Mouse (Mus musculus) Patski (cell line): ENCODE data around the gene Ccdc191. TPM values are rescaled to one million over a fixed set of nuclear protein-coding genes. Genes with fewer than 3 reads are reported as not detected.
A peak's percentile ranks its signal among the peaks of the same experiment; 100 is the strongest.

Experiments
- ATAC-seq: fragments of 100-300 bp; one replicate; pipeline ENCODE4 v1.8.0; 2021
- CTCF ChIA-PET: fragments of 350-600 bp; sonication (Branson Sonifier 250); formaldehyde crosslinking; loops from one replicate; lab custom pipeline; 2022; ENCODE audit warnings: inconsistent platforms; lab: Charles Lee
- POLR2A ChIA-PET: fragments of 350-600 bp; sonication (Branson Sonifier 250); formaldehyde crosslinking; loops from one replicate; lab custom pipeline; 2022; ENCODE audit warnings: antibody characterized with exemption, inconsistent platforms; lab: Charles Lee
- DNase-seq: peaks from one replicate; pipeline ENCODE4 v3.0.0-alpha.2; 2011; ENCODE audit warnings: low read depth, low spot score
- H3K27me3 ChIP-seq: fragments of 371-371 bp; one replicate; pipeline ENCODE4 v1.5.1; 2021
- CTCF ChIP-seq: fragments of 100-300 bp; IDR thresholded peaks from one replicate; pipeline ENCODE4 v1.5.1; 2021
- in situ Hi-C: fragments of 300-500 bp; cut with MboI; formaldehyde crosslinking; loops from 3 replicates; pipeline ENCODE4 v1.11.1; 2018; ENCODE audit warnings: low pct_unique_long_range_greater_than_20kb, mixed read lengths
- polyA plus RNA-seq: library from polyadenylated mRNA; unstranded; gene quantifications from one replicate; pipeline ENCODE4 v1.2.3, GENCODE M21; 2021

The Ccdc191 gene
- polyA plus RNA-seq, 1 experiment from 2014 or later, result 12.6 TPM

DNA sequence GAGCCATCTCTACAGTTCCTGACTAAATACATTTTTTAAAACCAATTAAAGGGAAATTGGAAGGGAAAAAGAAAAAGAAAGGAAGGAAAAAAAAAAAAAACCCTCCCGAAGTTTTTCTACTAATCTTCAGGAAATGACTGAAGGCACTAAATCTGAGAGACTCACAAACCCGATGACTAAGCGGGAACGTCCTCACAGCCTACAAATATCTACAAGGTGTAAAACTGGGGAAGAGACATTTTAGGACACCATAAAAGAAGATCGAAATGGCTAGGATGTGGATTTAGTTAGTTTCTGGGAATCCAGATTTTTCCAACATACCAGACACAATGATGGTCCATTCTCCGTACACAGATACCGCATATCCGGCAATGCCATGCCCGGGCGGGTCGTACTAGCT is 83.5 kb downstream of the Ccdc191 start:
- in situ Hi-C loops, result no loop called here
- DNase-seq, result no peak
- H3K27me3 ChIP-seq, result no peaks in the 10 kb centered on the region
- CTCF ChIA-PET, result no interaction called here
- no peak for ATAC-seq
- TF ChIP-seq CTCF, result no peak
- POLR2A ChIA-PET, result no interaction called here

DNA sequence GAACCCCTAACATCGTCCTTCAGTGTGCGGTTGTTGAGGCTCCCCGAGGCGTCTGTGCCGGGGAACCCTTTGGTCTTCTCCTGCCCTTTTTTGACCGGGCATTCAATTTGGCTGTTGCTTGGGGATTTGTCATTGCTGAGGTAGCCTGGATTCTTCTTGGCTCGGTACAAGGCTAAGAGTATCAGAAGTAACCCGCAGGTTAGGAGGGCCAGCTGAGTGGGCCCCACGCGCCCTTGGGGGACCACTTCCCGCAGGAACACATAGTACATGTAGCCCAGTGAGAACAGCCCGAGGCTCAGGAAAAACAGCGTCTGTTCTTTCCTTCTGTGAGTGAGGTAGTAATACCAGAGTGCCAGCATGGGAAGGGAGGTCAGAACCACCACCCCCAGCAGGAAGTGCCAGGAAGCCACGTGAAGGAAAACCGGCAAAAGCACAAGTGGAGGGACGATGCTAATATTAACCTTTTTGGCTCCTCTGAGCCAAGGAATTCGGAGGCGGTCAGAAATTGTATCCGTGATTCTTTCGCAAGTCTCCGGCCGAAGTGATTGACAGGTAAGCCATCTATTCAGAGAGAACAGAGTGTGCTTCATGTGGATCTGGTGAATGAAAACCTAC is 84.1 kb downstream of the Ccdc191 start:
- ATAC-seq, result no peak
- ChIA-PET POLR2A (no interaction called here), CTCF (no interaction called here)
- peaks cover under 1% of the 10 kb centered on the region for H3K27me3 ChIP-seq
- TF ChIP-seq CTCF, result no peak
- in situ Hi-C loops, result no loop called here
- DNase-seq, result no peak

GRCm38 (mm10) chr16:43979010-43979327 is 89.4 kb downstream of the Ccdc191 start:
- DNase-seq (no peak), ATAC-seq (no peak)
- H3K27me3 ChIP-seq, result peaks cover 14% of the 10 kb centered on the region
- POLR2A ChIA-PET, result no interaction called here
- no peak for TF ChIP-seq CTCF
- CTCF ChIA-PET, result no interaction called here
- in situ Hi-C loops, result no loop called here

DNA sequence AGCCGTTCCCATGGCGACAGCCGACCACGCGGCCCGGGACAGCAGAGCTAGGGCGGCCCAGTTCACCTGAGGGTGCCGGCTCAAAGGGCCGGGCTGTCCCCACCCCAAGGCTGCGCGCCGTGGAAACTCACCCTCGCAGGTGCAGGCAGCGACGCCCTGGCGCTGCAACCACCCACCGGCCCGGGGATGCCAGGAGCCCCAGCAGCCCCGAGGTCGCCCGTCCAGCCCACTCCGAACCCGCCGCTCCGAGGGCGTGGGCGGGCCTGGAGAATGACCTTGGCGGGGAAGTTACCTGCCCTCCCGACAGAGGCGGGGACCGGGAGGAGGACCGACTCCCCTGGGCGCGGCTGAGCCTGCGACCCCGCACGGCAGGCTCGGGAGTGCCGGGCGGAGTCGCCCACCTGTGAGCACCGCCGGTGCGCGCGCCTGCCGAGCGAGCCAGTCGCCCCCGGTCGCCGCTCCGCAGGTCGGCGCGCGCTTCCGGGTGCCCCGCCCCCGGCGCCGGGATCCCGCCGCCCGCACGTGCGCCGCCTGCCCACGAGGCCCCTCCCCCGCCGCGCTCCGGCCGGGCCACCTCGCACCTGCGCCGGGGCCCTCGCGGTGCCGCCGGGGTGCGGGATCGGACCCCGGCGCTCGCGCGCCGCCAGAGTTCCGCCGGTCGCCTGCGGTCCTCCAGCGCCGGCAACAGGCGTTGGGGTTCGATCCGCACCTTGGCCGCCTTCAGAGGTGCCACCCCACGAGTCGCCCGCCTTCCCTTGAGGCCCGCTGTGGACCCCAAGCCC is 89.9 kb downstream of the Ccdc191 start, which contains the start of gene Zdhhc23:
Zdhhc23 (minus strand) TSS at position 464 of the 782 bp plus-strand sequence.
- ChIA-PET POLR2A (no interaction called here), CTCF (no interaction called here)
- peak; percentile 63 for ATAC-seq
- in situ Hi-C loops, result no loop called here
- DNase-seq, result no peak
- no peak for TF ChIP-seq CTCF
- H3K27me3 ChIP-seq, result peaks cover 14% of the 10 kb centered on the region

- no peak for TF ChIP-seq CTCF
- H3K27me3 ChIP-seq, result peaks cover 14% of the 10 kb centered on the region
- POLR2A ChIA-PET, result no interaction called here
- no peak for DNase-seq
- CTCF ChIA-PET, result no interaction called here
- no peak for ATAC-seq
- in situ Hi-C loops, result no loop called here
Measured at GRCm38 (mm10) chr16:43980110-43980609, 90.6 kb downstream of the Ccdc191 start.

DNA sequence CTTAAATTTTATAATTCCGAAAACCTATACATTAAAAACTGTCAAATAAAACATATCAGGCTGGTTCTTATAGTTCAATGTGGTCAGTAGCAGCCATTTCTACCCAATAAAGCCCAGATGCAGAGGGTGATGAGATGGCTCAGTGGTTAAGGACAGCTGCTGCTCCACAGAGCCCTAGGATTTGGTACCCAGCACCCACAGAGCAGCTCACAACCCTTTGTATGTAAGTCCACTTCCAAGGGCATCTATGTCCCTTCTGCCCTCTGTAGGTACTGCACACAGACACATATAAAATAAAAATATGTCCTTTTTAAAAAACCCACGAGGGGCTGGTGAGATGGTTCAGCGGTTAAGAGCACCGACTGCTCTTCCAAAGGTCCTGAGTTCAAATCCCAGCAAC is 96.7 kb downstream of the Ccdc191 start:
- in situ Hi-C loops, result no loop called here
- peaks cover 5% of the 10 kb centered on the region for H3K27me3 ChIP-seq
- TF ChIP-seq CTCF, result no peak
- ATAC-seq (no peak), DNase-seq (no peak)
- ChIA-PET POLR2A (no interaction called here), CTCF (interaction anchor here (1.8 kb wide), 1 partner anchor 42 kb away, joined by 4 read pairs; no protein-coding TSS in a partner anchor)

DNA sequence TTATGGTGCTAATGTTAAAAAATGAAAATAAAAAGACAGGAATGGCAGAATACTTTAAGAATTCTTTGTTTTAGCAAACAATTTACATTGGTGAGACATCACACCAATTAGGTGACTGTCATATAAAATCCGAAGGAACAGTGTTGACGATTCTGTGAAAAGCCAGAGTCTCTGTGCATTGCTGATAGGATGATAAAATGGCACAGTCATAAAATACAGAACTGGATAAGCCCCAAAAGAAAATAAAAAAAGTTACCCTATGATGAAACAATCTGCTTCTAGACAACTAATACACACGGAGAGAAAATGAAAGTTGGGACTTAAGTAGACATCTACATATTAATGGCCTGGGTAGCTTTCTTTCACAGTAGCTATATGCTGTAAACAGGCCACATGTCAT is 105.0 kb downstream of the Ccdc191 start:
- CTCF ChIA-PET, result no interaction called here

DNA sequence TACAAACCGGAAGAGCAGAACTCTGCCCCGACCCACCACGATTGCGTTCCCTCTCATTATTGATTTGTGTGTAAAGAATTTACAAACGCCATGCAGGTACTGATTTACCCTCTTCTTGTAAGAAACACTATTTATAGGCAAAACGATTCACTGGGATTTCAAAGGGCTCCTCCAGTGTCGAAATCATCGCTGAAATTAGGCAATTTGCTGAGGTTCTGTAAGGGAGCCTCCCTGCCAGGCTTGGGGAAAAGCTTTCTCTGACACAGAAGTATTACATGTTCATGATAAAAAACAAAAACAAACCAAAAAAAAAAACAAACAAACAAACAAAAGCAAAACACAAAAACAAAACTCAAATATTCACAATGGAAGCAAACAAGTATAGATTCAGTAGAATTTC is 109.5 kb downstream of the Ccdc191 start:
- in situ Hi-C loops, result no loop called here
- no peak for TF ChIP-seq CTCF
- no peak for DNase-seq
- CTCF ChIA-PET, result no interaction called here
- no peaks in the 10 kb centered on the region for H3K27me3 ChIP-seq
- ATAC-seq, result no peak
- POLR2A ChIA-PET, result no interaction called here

More for the DNA sequence above, 105.0 kb downstream of the Ccdc191 start:
- ATAC-seq (no peak), DNase-seq (no peak)
- no peaks in the 10 kb centered on the region for H3K27me3 ChIP-seq
- in situ Hi-C loops, result no loop called here
- POLR2A ChIA-PET, result no interaction called here
- TF ChIP-seq CTCF, result no peak

DNA sequence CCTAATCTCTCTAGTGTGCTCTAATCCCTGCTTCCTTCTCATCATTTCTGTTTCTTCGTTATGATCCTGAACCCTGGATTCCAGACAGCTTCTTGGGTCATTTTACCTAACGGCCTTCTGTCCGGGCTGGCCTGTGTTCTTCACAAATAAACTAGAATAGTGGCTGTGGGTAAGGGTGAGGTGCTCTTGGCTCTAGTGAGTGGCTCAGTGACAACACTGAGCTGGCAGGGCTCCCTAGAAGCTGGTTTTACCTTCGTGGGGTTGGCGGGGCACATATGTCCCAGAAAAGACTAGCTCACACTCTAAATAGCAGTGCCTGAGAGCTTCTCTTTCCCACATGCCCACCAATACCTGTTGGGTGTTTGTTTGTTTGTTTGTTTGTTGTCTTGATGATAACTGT is 109.9 kb downstream of the Ccdc191 start:
- POLR2A ChIA-PET, result interaction anchor here (0.8 kb wide), 1 partner anchor 21 kb away, joined by 3 read pairs; no protein-coding TSS in a partner anchor
- in situ Hi-C loops, result no loop called here
- no peak for TF ChIP-seq CTCF
- DNase-seq, result no peak
- ATAC-seq, result no peak
- no peaks in the 10 kb centered on the region for H3K27me3 ChIP-seq
- CTCF ChIA-PET, result interaction anchor here (0.6 kb wide), 1 partner anchor 136 kb away, joined by 4 read pairs; no protein-coding TSS in a partner anchor

DNA sequence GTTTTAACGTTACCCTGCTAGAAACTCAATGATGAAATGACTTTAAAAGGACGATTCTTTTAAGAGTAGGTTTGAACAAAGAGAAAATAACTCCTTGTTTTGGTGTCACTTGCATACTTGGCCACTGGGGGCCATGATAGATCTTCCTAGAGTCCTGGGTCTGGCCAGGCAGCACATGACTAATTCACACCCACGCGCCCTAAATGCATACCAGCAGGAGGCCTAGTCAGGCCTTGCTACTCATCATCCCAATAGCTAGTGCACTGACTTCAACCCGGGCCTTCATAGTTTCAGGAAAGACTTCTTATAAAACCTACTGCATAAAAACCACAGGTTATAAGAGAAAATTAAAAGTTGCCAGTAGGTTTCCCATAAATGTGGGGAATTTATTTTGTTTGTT is 112.5 kb downstream of the Ccdc191 start:
- in situ Hi-C loops, result no loop called here
- no peaks in the 10 kb centered on the region for H3K27me3 ChIP-seq
- DNase-seq (peak; percentile 7), ATAC-seq (no peak)
- ChIA-PET CTCF (no interaction called here), POLR2A (no interaction called here)
- TF ChIP-seq CTCF, result peak; percentile 54

GRCm38 (mm10) chr16:44011010-44011409 is 121.4 kb downstream of the Ccdc191 start:
- DNase-seq (no peak), ATAC-seq (no peak)
- in situ Hi-C loops, result no loop called here
- POLR2A ChIA-PET, result interaction anchor here (0.6 kb wide), 1 partner anchor 185 kb away, joined by 3 read pairs; no protein-coding TSS in a partner anchor
- H3K27me3 ChIP-seq, result no peaks in the 10 kb centered on the region
- no peak for TF ChIP-seq CTCF
- CTCF ChIA-PET, result interaction anchor here (1.0 to 1.6 kb wide), 2 partner anchors 24 to 48 kb away, joined by 3 read pairs; no protein-coding TSS in a partner anchor

Other genes with a start within 250 kb of the Ccdc191 start
- gene Tigit, start 225.7 kb upstream of the Ccdc191 start, polyA plus RNA-seq, result not detected
- not detected for gene Drd3, start 135.8 kb upstream of the Ccdc191 start, polyA plus RNA-seq
- 27.2 TPM for gene Qtrt2, start 37.0 kb downstream of the Ccdc191 start, polyA plus RNA-seq
- gene Zdhhc23, start 90.0 kb downstream of the Ccdc191 start, polyA plus RNA-seq, result 2.2 TPM
- gene Gramd1c, start 173.5 kb downstream of the Ccdc191 start, polyA plus RNA-seq, result 2.7 TPM
- 125 TPM for gene Atp6v1a, start 249.9 kb downstream of the Ccdc191 start, polyA plus RNA-seq